Mouse (Mus musculus) large intestine, adult 2 months (tissue): ENCODE measurements around the gene Cd300c2. TPM values are rescaled to one million over a fixed set of nuclear protein-coding genes. Genes with fewer than 3 reads are reported as not detected.
"Not testable (repeated sequence)": the region's sequence is repeated elsewhere in the genome, so short reads cannot be mapped to it uniquely, and the experiment has no call there.

Source experiments
- DNase-seq: peaks from one replicate; pipeline ENCODE4 v3.0.0-alpha.2; 2012; ENCODE audit warnings: low read depth, low spot score
- WGBS: fragments of 180-500 bp; shearing (Covaris S2); methylation state at CpG from one replicate; pipeline ENCODE4 v1.1.7; 2018; 5-methylcytosine and 5-hydroxymethylcytosine counted together
- polyA plus RNA-seq: library from polyadenylated mRNA; depleted of rRNA; stranded (reverse); fragments of >200 nt; gene quantifications from 2 replicates; pipeline ENCODE4 v1.2.3, GENCODE M21; 2012; rRNA removed

Gene Cd300c2
- 8.0 and 10.1 TPM in 2 replicates for polyA plus RNA-seq

DNA sequence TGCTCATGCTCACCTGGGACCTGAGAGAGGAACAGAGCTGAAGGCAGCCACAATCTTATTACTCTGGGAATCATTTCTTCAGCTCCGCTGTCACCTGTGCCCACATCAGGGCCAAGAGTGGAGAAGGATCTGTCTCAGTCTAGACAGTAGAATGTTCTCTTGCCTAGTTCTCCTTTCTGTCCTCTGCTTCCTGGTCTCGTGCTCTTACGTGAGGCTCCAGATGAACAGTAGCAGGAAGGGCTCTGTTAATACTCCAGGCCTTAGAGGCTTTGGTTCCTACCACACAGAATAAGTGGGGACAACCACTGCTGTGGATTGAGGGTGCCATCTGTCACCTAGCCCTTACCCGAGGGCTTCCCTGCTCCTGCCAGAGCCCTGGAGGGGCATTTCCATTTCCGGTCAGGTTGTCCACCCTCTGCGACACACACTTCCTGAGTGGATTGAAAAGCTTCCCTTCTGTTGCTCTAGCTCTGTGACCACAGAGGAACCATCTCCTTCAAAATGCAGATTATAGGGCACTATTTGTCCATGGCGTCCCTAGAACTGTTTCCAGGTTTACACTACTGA, at the start of gene Cd300c2:
Gene Cd300c2, minus strand, starts transcription at position 407 of the 567 bp plus-strand sequence.
- DNase-seq: no peak
- 73% methylated on average over 7 of the region's 7 CpGs for WGBS

- 32% methylated on average over 3 of the region's 3 CpGs for WGBS
- no peak for DNase-seq
These were observed 47.7 kb upstream of the Cd300c2 start for GRCm38 (mm10) chr11:115049282-115049895.

DNA sequence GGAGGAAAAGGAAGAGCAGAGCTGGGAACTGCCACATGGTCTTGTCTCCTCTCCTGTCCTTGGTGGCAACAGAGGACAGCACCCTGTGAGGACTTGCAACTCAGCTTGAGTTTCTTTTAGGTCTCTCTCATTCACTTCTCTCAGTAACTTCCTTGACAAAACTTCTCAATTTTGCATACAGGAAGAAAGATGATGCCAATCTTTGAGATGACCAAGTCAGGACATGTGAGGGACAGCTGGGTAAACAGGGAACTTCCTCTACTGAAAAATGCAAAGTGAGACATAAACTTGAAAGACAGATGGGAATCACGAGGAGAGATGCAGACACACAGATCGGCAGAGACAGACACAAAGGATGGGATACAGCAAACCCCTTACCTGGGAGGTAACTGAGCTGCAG, 46.6 kb upstream of the Cd300c2 start, which contains the start of gene Cd300ld3:
Gene Cd300ld3, minus strand, starts transcription at position 151 of the 400 bp plus-strand sequence.
- DNase-seq: no peak
- WGBS: 64% methylated on average over 2 of the region's 2 CpGs

- WGBS: no CpG with 5 or more reads among the region's 6 CpGs
- not testable (repeated sequence) for DNase-seq
These were observed 36.0 kb upstream of the Cd300c2 start, which contains the start of gene Cd300ld5 for GRCm38 (mm10) chr11:115037669-115038068. Gene Cd300ld5 (minus strand): TSS chr11:115037769.

GRCm38 (mm10) chr11:115026912-115027311, 25.2 kb upstream of the Cd300c2 start, which contains the start of gene Cd300ld4:
Gene Cd300ld4 (minus strand): TSS chr11:115027012.
- not testable (repeated sequence) for DNase-seq
- no CpG with 5 or more reads among the region's 6 CpGs for WGBS

GRCm38 (mm10) chr11:115016093-115016492, 14.4 kb upstream of the Cd300c2 start, which contains the start of gene Cd300ld2:
Gene Cd300ld2 (minus strand): TSS chr11:115016193.
- no CpG with 5 or more reads among the region's 7 CpGs for WGBS
- DNase-seq: not testable (repeated sequence)

DNA sequence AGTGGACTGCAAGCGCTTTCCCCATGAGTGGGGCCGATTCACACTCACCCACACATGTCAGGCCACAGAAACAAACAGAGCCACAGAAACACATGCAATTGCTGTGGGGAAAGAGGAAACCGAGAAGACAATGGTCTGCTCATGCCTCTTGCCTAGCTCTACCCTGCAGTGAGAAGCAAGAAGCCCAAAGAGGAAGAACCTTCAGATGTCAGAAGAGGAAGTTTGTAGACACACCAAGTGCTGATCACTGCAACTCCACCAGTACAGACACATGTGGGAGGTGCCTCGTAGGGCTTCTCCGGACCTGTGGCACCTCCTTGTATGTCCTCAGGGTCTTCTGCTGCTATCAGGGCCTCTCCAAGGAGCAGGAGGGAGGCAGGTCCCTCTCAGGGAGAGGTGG, 2.4 kb upstream of the Cd300c2 start:
- 78% methylated on average over 5 of the region's 5 CpGs for WGBS
- DNase-seq: no peak

GRCm38 (mm10) chr11:114989793-114990192, 11.9 kb downstream of the Cd300c2 start, which contains the start of gene Cd300ld:
Gene Cd300ld (minus strand): TSS chr11:114989922.
- no peak for DNase-seq
- WGBS: 66% methylated on average over 4 of the region's 4 CpGs

DNA sequence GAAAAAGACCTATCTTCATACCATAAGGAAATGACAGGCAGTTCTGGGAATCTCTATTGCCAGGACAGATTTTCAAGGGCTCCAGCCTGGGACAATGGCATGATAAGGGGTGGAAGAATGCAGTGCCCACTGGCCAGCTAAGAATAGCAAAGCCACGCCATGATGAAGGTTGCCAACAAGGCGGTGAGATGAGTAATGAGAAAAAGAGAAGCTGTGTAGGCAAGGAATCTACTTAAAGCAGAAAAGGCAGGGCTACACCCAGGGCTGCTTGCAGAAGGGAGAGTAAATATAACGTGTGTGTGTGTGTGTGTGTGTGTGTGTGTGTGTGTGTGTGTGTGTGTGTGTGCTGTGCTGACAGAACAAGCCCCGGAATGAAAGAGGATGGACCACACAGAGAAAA, 19.8 kb downstream of the Cd300c2 start:
- no peak for DNase-seq
- WGBS: 68% methylated on average over 4 of the region's 4 CpGs

DNA sequence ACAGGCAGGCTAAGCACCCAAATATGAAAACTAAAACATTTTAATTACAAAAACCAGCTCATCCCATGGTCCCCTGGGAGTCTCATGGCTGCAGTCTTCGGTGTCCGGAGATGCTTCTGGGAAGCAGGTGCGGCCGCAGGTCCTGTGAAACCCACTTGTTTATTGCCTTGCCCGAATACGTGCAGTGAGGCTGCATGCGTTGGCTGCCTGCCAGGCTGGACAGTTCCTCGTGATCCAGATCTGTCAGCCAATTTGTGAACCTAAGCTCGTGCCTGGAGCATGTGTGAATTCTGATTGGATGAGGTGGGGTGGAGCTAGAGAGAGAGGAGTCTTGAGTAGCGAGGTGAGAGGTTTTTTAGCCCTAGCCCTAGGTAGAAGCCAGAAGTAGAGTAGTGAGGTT, 29.0 kb downstream of the Cd300c2 start:
- 65% methylated on average over 10 of the region's 10 CpGs for WGBS
- no peak for DNase-seq

- no peak for DNase-seq
- 68% methylated on average over 9 of the region's 9 CpGs for WGBS
These were observed 32.9 kb downstream of the Cd300c2 start, which contains the start of gene Cd300c for GRCm38 (mm10) chr11:114968752-114969207. Gene Cd300c (minus strand): TSS chr11:114969157.

- 16% methylated on average over 3 of the region's 3 CpGs for WGBS
- DNase-seq: no peak
These were observed 36.4 kb downstream of the Cd300c2 start for GRCm38 (mm10) chr11:114965182-114965828.

DNA sequence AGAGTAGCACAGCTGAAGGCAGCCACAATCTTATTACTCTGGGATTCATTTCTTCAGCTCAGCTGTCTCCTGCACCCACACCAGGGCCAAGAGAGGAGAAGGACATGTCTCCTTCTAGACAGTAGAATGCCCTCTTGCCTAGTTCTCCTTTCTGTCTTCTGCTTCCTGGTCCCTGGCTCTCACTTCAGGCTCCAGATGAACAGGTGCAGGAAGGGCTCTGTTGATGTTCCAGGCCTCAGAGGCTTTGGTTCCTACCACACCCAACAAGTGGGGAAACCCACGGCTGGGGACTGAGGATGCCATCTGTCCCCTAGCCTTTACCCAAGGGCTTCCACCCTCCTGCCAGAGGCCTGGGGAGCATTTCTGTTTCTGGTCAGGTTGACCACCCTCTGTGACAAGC, 41.3 kb downstream of the Cd300c2 start:
- 57% methylated on average over 1 of the region's 1 CpGs for WGBS
- no peak for DNase-seq

Other genes starting within 250 kb of the Cd300c2 start
- gene Kif19a, start 236.5 kb downstream of the Cd300c2 start, polyA plus RNA-seq: 0.76 and 1.0 TPM in 2 replicates
- 0.30 and 0.40 TPM in 2 replicates for gene Btbd17, start 205.9 kb downstream of the Cd300c2 start, polyA plus RNA-seq
- not detected in 2 replicates for gene Gpr142, start 203.0 kb downstream of the Cd300c2 start, polyA plus RNA-seq
- gene Gprc5c, start 150.7 kb downstream of the Cd300c2 start, polyA plus RNA-seq: 2.0 and 3.9 TPM in 2 replicates
- 1.3 and 2.2 TPM in 2 replicates for gene Cd300a, start 111.8 kb downstream of the Cd300c2 start, polyA plus RNA-seq
- 0.25 and 0.63 TPM in 2 replicates for gene Cd300lb, start 67.5 kb downstream of the Cd300c2 start, polyA plus RNA-seq
- gene Cd300c, start 32.7 kb downstream of the Cd300c2 start, polyA plus RNA-seq: 0.63 and 1.2 TPM in 2 replicates
- 1.6 and 2.3 TPM in 2 replicates for gene Cd300ld, start 12.0 kb downstream of the Cd300c2 start, polyA plus RNA-seq
- gene Cd300ld2, start 14.3 kb upstream of the Cd300c2 start, polyA plus RNA-seq: not detected in 2 replicates
- 0.29 TPM in 1 of 2 replicates, not detected in the other for gene Cd300ld4, start 25.1 kb upstream of the Cd300c2 start, polyA plus RNA-seq
- 0.89 TPM in 1 of 2 replicates, not detected in the other for gene Cd300ld5, start 35.9 kb upstream of the Cd300c2 start, polyA plus RNA-seq
- 2.9 and 3.7 TPM in 2 replicates for gene Cd300ld3, start 46.5 kb upstream of the Cd300c2 start, polyA plus RNA-seq
- gene Cd300e, start 60.3 kb upstream of the Cd300c2 start, polyA plus RNA-seq: 0.19 and 0.59 TPM in 2 replicates
- gene Rab37, start 89.6 kb upstream of the Cd300c2 start, polyA plus RNA-seq: 3.5 and 4.5 TPM in 2 replicates
- 4.8 and 6.3 TPM in 2 replicates for gene Cd300lf, start 132.1 kb upstream of the Cd300c2 start, polyA plus RNA-seq
- gene Slc9a3r1, start 161.5 kb upstream of the Cd300c2 start, polyA plus RNA-seq: 492 and 733 TPM in 2 replicates
- 7.9 and 10.1 TPM in 2 replicates for gene Tmem104, start 185.6 kb upstream of the Cd300c2 start, polyA plus RNA-seq
- gene Nat9, start 186.0 kb upstream of the Cd300c2 start, polyA plus RNA-seq: 25.3 and 25.4 TPM in 2 replicates